Mouse (Mus musculus): ENCODE data around the gene Nmrk1. TPM values are rescaled to one million over a fixed set of nuclear protein-coding genes. Genes with fewer than 3 reads are reported as not detected.
"Not testable (repeated sequence)": the region's sequence is repeated elsewhere in the genome, so short reads cannot be mapped to it uniquely, and the experiment has no call there.

Nmrk1 gene
- 3.0 and 14.9 TPM in 2 replicates for polyA plus RNA-seq (2011; ENCODE audit: insufficient read depth, insufficient read length, low replicate concordance, missing spikeins)

- TF ChIP-seq POLR2A (IDR thresholded peaks at IDR 0.05; ENCODE audit: borderline replicate concordance, control insufficient read depth, low read depth, low read length) (peak; percentile 65; the same call in 1 of the 2 replicates), CTCF (IDR thresholded peaks at IDR 0.05; ENCODE audit: control insufficient read depth, insufficient read depth, low read length) (no peak)
- WGBS, result under 1% methylated on average over 51 of the region's 51 CpGs
- Histone ChIP-seq H3K4me1 (ENCODE audit: control insufficient read depth, insufficient read depth, low read length) (peaks cover 1% of the 10 kb centered on the region), H3K27ac (ENCODE audit: control insufficient read depth, insufficient read depth, low read depth, low read length, poor library complexity) (peak within 1 kb of the TSS; percentile 99), H3K4me3 (replicated peaks; ENCODE audit: control insufficient read depth, low read depth, low read length) (peak within 1 kb of the TSS; percentile 97)
Measured at GRCm38 (mm10) chr19:18631644-18632219, at the start of gene Nmrk1, which contains the start of gene Ostf1. Gene Nmrk1 (plus strand): TSS chr19:18631950. Gene Ostf1 (minus strand): TSS chr19:18631823.

- Histone ChIP-seq H3K27ac (ENCODE audit: control insufficient read depth, insufficient read depth, low read depth, low read length, poor library complexity) (peak overlapping the region; percentile 49), H3K4me1 (ENCODE audit: control insufficient read depth, insufficient read depth, low read length) (peaks cover 8% of the 10 kb centered on the region), H3K4me3 (replicated peaks; ENCODE audit: control insufficient read depth, low read depth, low read length) (no peak overlapping the region)
- TF ChIP-seq POLR2A (IDR thresholded peaks at IDR 0.05; ENCODE audit: borderline replicate concordance, control insufficient read depth, low read depth, low read length) (no peak), CTCF (IDR thresholded peaks at IDR 0.05; ENCODE audit: control insufficient read depth, insufficient read depth, low read length) (no peak)
- WGBS, result 84% methylated on average over 9 of the region's 9 CpGs
Measured at GRCm38 (mm10) chr19:18582226-18582625, 49.5 kb upstream of the Nmrk1 start.

- TF ChIP-seq CTCF (IDR thresholded peaks at IDR 0.05; ENCODE audit: control insufficient read depth, insufficient read depth, low read length) (no peak), POLR2A (IDR thresholded peaks at IDR 0.05; ENCODE audit: borderline replicate concordance, control insufficient read depth, low read depth, low read length) (no peak)
- Histone ChIP-seq H3K4me3 (replicated peaks; ENCODE audit: control insufficient read depth, low read depth, low read length) (no peak overlapping the region), H3K27ac (ENCODE audit: control insufficient read depth, insufficient read depth, low read depth, low read length, poor library complexity) (peak overlapping the region; percentile 59; the same call in 1 of the 2 replicates), H3K4me1 (ENCODE audit: control insufficient read depth, insufficient read depth, low read length) (peaks cover 8% of the 10 kb centered on the region)
- 31% methylated on average over 6 of the region's 6 CpGs for WGBS
Measured at GRCm38 (mm10) chr19:18582887-18583286, 48.9 kb upstream of the Nmrk1 start.

- Histone ChIP-seq H3K27ac (ENCODE audit: control insufficient read depth, insufficient read depth, low read depth, low read length, poor library complexity) (peak overlapping the region; percentile 59; the same call in 1 of the 2 replicates), H3K4me1 (ENCODE audit: control insufficient read depth, insufficient read depth, low read length) (peaks cover 8% of the 10 kb centered on the region), H3K4me3 (replicated peaks; ENCODE audit: control insufficient read depth, low read depth, low read length) (no peak overlapping the region)
- TF ChIP-seq POLR2A (IDR thresholded peaks at IDR 0.05; ENCODE audit: borderline replicate concordance, control insufficient read depth, low read depth, low read length), result no peak
- WGBS, result 76% methylated on average over 4 of the region's 4 CpGs
Measured at GRCm38 (mm10) chr19:18583706-18584105, 48.0 kb upstream of the Nmrk1 start.

GRCm38 (mm10) chr19:18584621-18585020, 47.1 kb upstream of the Nmrk1 start:
- Histone ChIP-seq H3K4me1 (ENCODE audit: control insufficient read depth, insufficient read depth, low read length) (peaks cover 8% of the 10 kb centered on the region), H3K27ac (ENCODE audit: control insufficient read depth, insufficient read depth, low read depth, low read length, poor library complexity) (no peak overlapping the region), H3K4me3 (replicated peaks; ENCODE audit: control insufficient read depth, low read depth, low read length) (no peak overlapping the region)
- WGBS, result 74% methylated on average over 7 of the region's 7 CpGs
- TF ChIP-seq CTCF (IDR thresholded peaks at IDR 0.05; ENCODE audit: control insufficient read depth, insufficient read depth, low read length) (no peak), POLR2A (IDR thresholded peaks at IDR 0.05; ENCODE audit: borderline replicate concordance, control insufficient read depth, low read depth, low read length) (no peak)

- no peak overlapping the region for H3K27ac ChIP-seq (ENCODE audit: control insufficient read depth, insufficient read depth, low read depth, low read length, poor library complexity)
- 92% methylated on average over 9 of the region's 9 CpGs for WGBS
- TF ChIP-seq CTCF (IDR thresholded peaks at IDR 0.05; ENCODE audit: control insufficient read depth, insufficient read depth, low read length) (no peak), POLR2A (IDR thresholded peaks at IDR 0.05; ENCODE audit: borderline replicate concordance, control insufficient read depth, low read depth, low read length) (no peak)
- H3K4me3 ChIP-seq (replicated peaks; ENCODE audit: control insufficient read depth, low read depth, low read length), result no peak overlapping the region
- H3K4me1 ChIP-seq (ENCODE audit: control insufficient read depth, insufficient read depth, low read length), result peaks cover 12% of the 10 kb centered on the region
Measured at GRCm38 (mm10) chr19:18587118-18587517, 44.6 kb upstream of the Nmrk1 start.

- 88% methylated on average over 1 of the region's 1 CpGs for WGBS
- no peak overlapping the region for H3K27ac ChIP-seq (ENCODE audit: control insufficient read depth, insufficient read depth, low read depth, low read length, poor library complexity)
- H3K4me3 ChIP-seq (replicated peaks; ENCODE audit: control insufficient read depth, low read depth, low read length), result no peak overlapping the region
- peaks cover 11% of the 10 kb centered on the region for H3K4me1 ChIP-seq (ENCODE audit: control insufficient read depth, insufficient read depth, low read length)
- TF ChIP-seq POLR2A (IDR thresholded peaks at IDR 0.05; ENCODE audit: borderline replicate concordance, control insufficient read depth, low read depth, low read length), result no peak
- TF ChIP-seq CTCF (IDR thresholded peaks at IDR 0.05; ENCODE audit: control insufficient read depth, insufficient read depth, low read length), result 0 out of 2 replicates have a peak, but pooled peaks have one; percentile 14
Measured at GRCm38 (mm10) chr19:18588243-18588642, 43.5 kb upstream of the Nmrk1 start.

- H3K4me3 ChIP-seq (replicated peaks; ENCODE audit: control insufficient read depth, low read depth, low read length); H3K4me1 ChIP-seq (ENCODE audit: control insufficient read depth, insufficient read depth, low read length); H3K27ac ChIP-seq (ENCODE audit: control insufficient read depth, insufficient read depth, low read depth, low read length, poor library complexity): not testable (repeated sequence)
- WGBS, result 95% methylated on average over 10 of the region's 10 CpGs
Measured at GRCm38 (mm10) chr19:18588801-18589200, 42.9 kb upstream of the Nmrk1 start.

GRCm38 (mm10) chr19:18589276-18589675, 42.5 kb upstream of the Nmrk1 start:
- TF ChIP-seq CTCF (IDR thresholded peaks at IDR 0.05; ENCODE audit: control insufficient read depth, insufficient read depth, low read length) (no peak), POLR2A (IDR thresholded peaks at IDR 0.05; ENCODE audit: borderline replicate concordance, control insufficient read depth, low read depth, low read length) (no peak)
- WGBS, result 92% methylated on average over 8 of the region's 8 CpGs
- Histone ChIP-seq H3K4me1 (ENCODE audit: control insufficient read depth, insufficient read depth, low read length) (peaks cover 11% of the 10 kb centered on the region), H3K4me3 (replicated peaks; ENCODE audit: control insufficient read depth, low read depth, low read length) (no peak overlapping the region), H3K27ac (ENCODE audit: control insufficient read depth, insufficient read depth, low read depth, low read length, poor library complexity) (no peak overlapping the region)
